Mouse (Mus musculus) cerebellum, adult 2 months (tissue): ENCODE measurements around the gene Ddx5. TPM values are rescaled to one million over a fixed set of nuclear protein-coding genes. Genes with fewer than 3 reads are reported as not detected.

Source experiments
- DNase-seq, 2 experiments: peaks; one replicate each; pipeline ENCODE4 v3.0.0; 2021
- H3K27ac ChIP-seq: fragments of 200-500 bp; 2 replicates; pipeline ENCODE4 v1.5.1; 2012; ENCODE audit warnings: low read length, control low read depth, inconsistent platforms; ENCODE audit not compliant: insufficient read depth
- H3K27me3 ChIP-seq: fragments of 200-500 bp; 2 replicates; pipeline ENCODE4 v1.6.1; 2012; ENCODE audit warnings: inconsistent platforms, mild to moderate bottlenecking, low read length, moderate library complexity; ENCODE audit not compliant: control insufficient read depth, insufficient read depth
- H3K4me1 ChIP-seq: fragments of 200-500 bp; 2 replicates; pipeline ENCODE4 v1.6.1; 2011; ENCODE audit warnings: low read length; ENCODE audit not compliant: control insufficient read depth, insufficient read depth
- H3K4me3 ChIP-seq: fragments of 200-500 bp; replicated peaks from 2 replicates; pipeline ENCODE3; 2011; ENCODE audit warnings: mild to moderate bottlenecking, low read depth, low read length, control low read depth; ENCODE audit not compliant: insufficient read depth
- CTCF ChIP-seq: fragments of 200-500 bp; IDR thresholded peaks from 2 replicates; pipeline ENCODE4 v1.5.1; 2011; ENCODE audit warnings: low read depth, mild to moderate bottlenecking, control low read depth, low read length, moderate library complexity, borderline replicate concordance; ENCODE audit not compliant: insufficient read depth
- POLR2A ChIP-seq: fragments of 200-500 bp; IDR thresholded peaks from 2 replicates; pipeline ENCODE4 v1.6.1; 2011; ENCODE audit warnings: low read length, control low read depth, borderline replicate concordance; ENCODE audit not compliant: insufficient read depth
- WGBS: fragments of 180-500 bp; shearing (Covaris S2); methylation state at CpG from one replicate; pipeline ENCODE4 v1.1.7; 2018; 5-methylcytosine and 5-hydroxymethylcytosine counted together
- polyA plus RNA-seq: library from polyadenylated mRNA; depleted of rRNA; stranded (reverse); fragments of >200 nt; gene quantifications from 2 replicates; pipeline ENCODE4 v1.2.3, GENCODE M21; 2012

Ddx5 gene
- polyA plus RNA-seq, 1 experiment, result 676 TPM

DNA sequence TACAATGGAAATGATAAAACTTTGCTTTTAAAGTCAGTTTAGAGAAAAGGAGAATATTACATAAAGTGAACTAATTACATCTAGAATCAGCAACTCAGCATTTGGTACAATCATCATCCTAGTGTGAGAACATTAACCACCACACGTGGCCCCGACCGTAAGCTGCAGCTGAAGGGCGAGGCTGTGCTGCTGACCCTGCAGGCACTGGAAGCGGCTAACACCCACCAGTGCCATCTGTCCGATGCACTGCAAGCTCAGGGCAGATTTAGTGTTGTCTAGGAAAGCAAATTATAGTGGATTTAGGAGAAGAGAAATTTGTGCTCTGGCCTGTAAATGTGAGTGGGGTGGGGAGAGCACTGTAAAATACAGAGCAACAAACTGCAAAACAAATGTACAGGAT lies 31.3 kb upstream of the Ddx5 start:
- Histone ChIP-seq H3K4me1 (peaks cover 77% of the 10 kb centered on the region), H3K4me3 (no peak overlapping the region), H3K27me3 (no peaks in the 10 kb centered on the region), H3K27ac (peak overlapping the region; percentile 89)
- DNase-seq, result peak; percentile 62 to 69
- TF ChIP-seq POLR2A (no peak), CTCF (no peak)
- WGBS, result 14% methylated on average over 6 of the region's 6 CpGs

DNA sequence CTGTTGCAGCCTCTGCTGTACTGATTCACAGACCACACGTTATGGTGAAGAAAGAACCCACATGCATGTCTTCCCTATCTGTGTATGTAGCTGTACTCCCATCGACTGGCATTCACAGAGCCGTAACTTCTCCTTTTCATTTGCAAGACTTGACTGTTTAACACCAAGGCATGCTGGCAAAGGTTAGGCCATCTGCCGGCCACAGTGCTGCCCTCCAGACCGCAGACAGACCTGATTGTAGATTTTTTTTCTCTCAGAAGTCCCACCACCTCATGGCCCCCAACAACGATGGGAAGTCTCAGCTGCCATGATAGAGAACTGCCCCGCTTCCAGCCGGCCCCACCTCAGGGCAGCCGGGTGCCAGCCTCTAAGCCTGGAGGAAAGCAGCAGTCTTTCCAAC lies 30.6 kb upstream of the Ddx5 start:
- H3K4me1 ChIP-seq, result peaks cover 79% of the 10 kb centered on the region
- 10% methylated on average over 9 of the region's 9 CpGs for WGBS
- H3K4me3 ChIP-seq, result no peak overlapping the region
- peak; percentile 64 to 69 for DNase-seq
- no peak for TF ChIP-seq POLR2A
- TF ChIP-seq CTCF, result 0 out of 2 replicates have a peak, but pooled peaks have one; percentile 8
- H3K27me3 ChIP-seq, result no peaks in the 10 kb centered on the region
- H3K27ac ChIP-seq, result peak overlapping the region; percentile 96

DNA sequence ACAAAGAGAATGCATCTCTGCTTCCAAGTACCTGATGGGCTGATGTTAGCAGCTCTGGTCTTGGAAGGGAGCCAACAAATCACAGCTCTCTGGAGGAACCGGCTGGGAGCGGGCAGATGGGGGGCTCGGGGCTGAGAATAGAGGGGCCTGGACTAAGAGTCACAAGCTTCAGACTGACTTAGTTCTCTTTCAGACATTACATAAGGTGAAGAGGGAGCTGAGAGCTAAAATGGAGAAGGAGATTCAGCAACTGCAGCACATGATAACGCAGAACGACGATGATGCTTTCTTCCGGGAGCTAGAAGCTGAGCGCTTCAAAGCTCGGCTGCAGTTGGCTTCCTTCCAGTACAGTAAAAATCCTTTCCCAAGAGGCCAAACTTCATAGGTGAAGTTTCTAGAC lies 29.4 kb upstream of the Ddx5 start:
- DNase-seq, result peak; percentile 45 to 51
- Histone ChIP-seq H3K4me3 (no peak overlapping the region), H3K27ac (peak overlapping the region; percentile 91), H3K27me3 (no peaks in the 10 kb centered on the region), H3K4me1 (peaks cover 79% of the 10 kb centered on the region)
- TF ChIP-seq CTCF (no peak), POLR2A (no peak)
- WGBS, result 11% methylated on average over 9 of the region's 9 CpGs

DNA sequence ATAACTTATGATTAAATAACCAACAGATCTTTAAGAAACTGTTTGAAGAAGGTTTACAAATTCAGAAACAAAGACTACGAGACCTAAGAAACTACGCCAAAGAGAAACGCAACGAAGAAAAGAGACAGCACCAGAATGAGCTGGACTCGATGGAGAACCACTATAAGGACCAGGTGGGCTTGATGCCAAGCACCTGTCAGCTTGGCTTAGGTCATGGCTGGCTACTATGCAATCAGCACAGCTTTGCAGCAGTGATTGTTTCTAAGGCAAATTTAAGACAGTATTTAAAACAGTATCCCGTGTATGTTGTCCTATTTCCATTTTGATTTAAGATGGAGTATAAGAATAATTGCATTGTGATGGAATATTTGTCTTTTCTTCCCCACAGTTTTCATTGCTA lies 28.8 kb upstream of the Ddx5 start:
- peak overlapping the region; percentile 91; the same call in 1 of the 2 replicates for H3K27ac ChIP-seq
- no peak overlapping the region for H3K4me3 ChIP-seq
- TF ChIP-seq POLR2A (no peak), CTCF (no peak)
- H3K4me1 ChIP-seq, result peaks cover 81% of the 10 kb centered on the region
- H3K27me3 ChIP-seq, result no peaks in the 10 kb centered on the region
- 14% methylated on average over 6 of the region's 6 CpGs for WGBS
- peak; percentile 84 to 90 for DNase-seq

DNA sequence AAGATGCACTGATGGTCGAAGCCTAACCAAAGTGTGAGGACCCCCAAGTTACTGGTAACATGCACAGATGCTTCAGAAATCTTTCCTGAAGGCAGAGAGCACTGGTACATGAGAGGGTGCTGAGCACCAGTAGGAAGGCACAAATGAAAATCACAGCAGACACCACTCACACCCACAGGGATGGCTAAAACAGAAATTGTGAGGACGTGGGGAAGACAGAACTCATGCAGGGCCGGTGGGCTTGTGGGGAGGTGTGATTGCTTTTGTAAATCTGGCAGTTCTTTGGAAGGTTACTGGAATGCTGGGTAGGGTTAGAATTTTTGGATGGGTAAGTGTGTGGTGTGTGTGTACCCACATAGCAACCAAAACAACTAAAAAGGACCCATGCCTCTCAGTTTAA lies 28.2 kb upstream of the Ddx5 start:
- no peak for DNase-seq
- peaks cover 79% of the 10 kb centered on the region for H3K4me1 ChIP-seq
- WGBS, result 28% methylated on average over 3 of the region's 3 CpGs
- no peak overlapping the region for H3K4me3 ChIP-seq
- no peaks in the 10 kb centered on the region for H3K27me3 ChIP-seq
- H3K27ac ChIP-seq, result peak overlapping the region; percentile 91
- no peak for TF ChIP-seq POLR2A
- TF ChIP-seq CTCF, result no peak

DNA sequence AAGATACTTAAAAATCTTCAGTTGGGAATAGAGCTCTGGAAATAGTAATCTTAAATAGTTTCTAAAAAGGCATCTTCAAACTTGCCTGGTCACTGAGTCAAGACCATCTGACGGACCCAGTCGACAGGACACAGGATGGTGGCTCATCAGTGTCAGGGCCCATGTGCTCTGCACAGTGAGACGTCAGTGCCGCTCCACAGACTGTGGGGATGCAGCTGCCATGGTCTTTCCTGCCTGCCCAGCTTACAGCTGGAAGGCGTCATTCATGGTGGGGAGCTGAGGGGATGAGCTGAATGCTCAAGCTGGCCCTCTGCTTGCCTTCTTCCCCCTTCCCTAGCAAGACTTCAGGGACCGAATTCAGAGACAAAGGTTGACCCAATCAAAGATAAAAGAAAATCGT lies 27.3 kb upstream of the Ddx5 start:
- H3K4me3 ChIP-seq, result no peak overlapping the region
- no peak for DNase-seq
- peaks cover 73% of the 10 kb centered on the region for H3K4me1 ChIP-seq
- TF ChIP-seq CTCF (no peak), POLR2A (no peak)
- H3K27me3 ChIP-seq, result no peaks in the 10 kb centered on the region
- WGBS, result 33% methylated on average over 7 of the region's 7 CpGs
- peak overlapping the region; percentile 91 for H3K27ac ChIP-seq

DNA sequence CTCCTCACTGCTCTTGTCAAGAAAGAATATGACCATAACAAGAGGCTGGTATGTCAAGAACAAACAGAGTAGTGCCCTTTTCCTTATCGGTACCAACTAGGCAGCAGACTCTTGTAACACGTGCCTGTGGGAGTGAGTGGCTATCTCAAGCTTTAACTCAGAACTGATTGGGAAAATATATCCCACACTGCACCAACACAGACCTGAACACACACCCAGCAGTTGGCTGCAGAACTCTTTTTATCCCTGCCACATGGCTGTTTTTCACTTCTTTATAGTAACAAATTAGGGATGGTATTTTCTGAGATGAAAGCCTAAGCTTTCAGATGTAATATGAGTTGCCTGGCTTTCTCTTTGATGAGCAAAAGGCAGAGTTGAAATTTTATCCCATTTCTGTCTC lies 26.8 kb upstream of the Ddx5 start:
- peak in 1 of 2 experiments; percentile 26 for DNase-seq
- Histone ChIP-seq H3K27me3 (no peaks in the 10 kb centered on the region), H3K4me1 (peaks cover 68% of the 10 kb centered on the region), H3K27ac (peak overlapping the region; percentile 91), H3K4me3 (no peak overlapping the region)
- TF ChIP-seq CTCF (no peak), POLR2A (no peak)
- WGBS, result 63% methylated on average over 2 of the region's 2 CpGs

DNA sequence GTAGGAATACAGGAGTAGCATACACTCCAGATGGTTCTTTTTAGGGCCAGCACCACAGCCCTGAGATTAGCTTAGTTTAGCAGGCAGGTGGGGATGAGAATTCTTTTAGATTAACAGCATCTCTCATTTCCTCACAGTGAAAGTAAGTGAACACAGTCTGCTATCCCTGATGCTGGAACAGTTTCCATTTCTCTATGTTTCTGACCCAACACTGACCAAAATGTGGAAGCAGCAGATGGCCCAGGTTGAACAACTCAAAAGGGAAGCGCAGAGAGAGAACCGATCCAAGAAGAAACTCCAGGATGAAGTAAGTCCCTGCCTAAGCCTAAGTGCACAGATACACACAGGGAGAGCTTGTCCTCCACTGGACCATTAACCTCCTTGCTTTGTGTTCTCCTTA lies 26.3 kb upstream of the Ddx5 start:
- Histone ChIP-seq H3K4me1 (peaks cover 64% of the 10 kb centered on the region), H3K4me3 (no peak overlapping the region), H3K27me3 (no peaks in the 10 kb centered on the region), H3K27ac (peak overlapping the region; percentile 91)
- no peak for TF ChIP-seq CTCF
- no peak for TF ChIP-seq POLR2A
- no peak for DNase-seq
- 17% methylated on average over 2 of the region's 2 CpGs for WGBS
